Mouse (Mus musculus): ENCODE measurements around the gene Mrpl19.

DNA sequence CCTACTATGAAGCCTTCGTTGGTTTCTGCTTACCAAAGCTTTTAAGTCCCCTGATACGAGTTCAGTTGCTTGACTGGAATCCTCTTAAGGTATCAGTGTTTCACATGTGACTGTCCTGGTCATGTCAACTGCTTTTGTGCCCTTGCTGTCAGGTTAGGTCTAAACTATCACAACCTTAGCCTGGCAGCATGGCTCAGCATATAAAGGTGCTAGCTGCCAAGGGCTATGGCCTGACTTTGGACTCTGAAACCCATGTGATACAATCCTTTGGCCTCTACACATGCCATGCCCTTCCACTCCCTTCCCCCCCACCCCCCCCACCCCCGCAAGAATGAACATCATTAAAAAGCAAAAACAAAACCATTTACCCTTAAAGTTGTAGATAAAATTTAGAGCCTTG is 21.3 kb downstream of the Mrpl19 start:
- TF ChIP-seq EP300 (IDR thresholded peaks at IDR 0.05) (no peak), CTCF (IDR thresholded peaks at IDR 0.05) (no peak)

Measured in lung, postnatal 0 days (tissue).